Mouse (Mus musculus) hindbrain, postnatal 0 days (tissue): ENCODE measurements around the gene Olfr107. TPM values are rescaled to one million over a fixed set of nuclear protein-coding genes. Genes with fewer than 3 reads are reported as not detected.

ENCODE experiments used
- ATAC-seq: fragments of 200-750 bp; cut with Nextera tagmentation; 2 replicates; pipeline ENCODE4 v1.8.0; 2017; ENCODE audit warnings: mild to moderate bottlenecking, moderate TSS enrichment, moderate library complexity
- DNase-seq: peaks from one replicate; pipeline ENCODE4 v3.0.0-alpha.2; 2015; ENCODE audit warnings: low spot score
- H3K27ac ChIP-seq: fragments of 300-500 bp; sonication (generic); 2 replicates; pipeline ENCODE4 v1.5.1; 2014; ENCODE audit warnings: mild to moderate bottlenecking
- H3K27me3 ChIP-seq: fragments of 300-500 bp; sonication (generic); 2 replicates; pipeline ENCODE4 v1.6.1; 2014; ENCODE audit warnings: low read length, mixed read lengths; ENCODE audit not compliant: insufficient read depth
- H3K36me3 ChIP-seq: fragments of 300-500 bp; sonication (generic); 2 replicates; pipeline ENCODE4 v1.6.1; 2014; ENCODE audit warnings: low read length, mixed read lengths; ENCODE audit not compliant: insufficient read depth
- H3K4me1 ChIP-seq: fragments of 300-500 bp; sonication (generic); 2 replicates; pipeline ENCODE4 v1.6.1; 2014; ENCODE audit warnings: antibody characterized with exemption, low read length, mixed read lengths; ENCODE audit not compliant: insufficient read depth
- H3K4me2 ChIP-seq: fragments of 300-500 bp; sonication (generic); 2 replicates; pipeline ENCODE4 v1.6.1; 2014; ENCODE audit warnings: low read depth, mild to moderate bottlenecking, low read length, moderate library complexity, mixed read lengths
- H3K4me3 ChIP-seq: fragments of 300-500 bp; sonication (generic); 2 replicates; pipeline ENCODE4 v1.5.1; 2014; ENCODE audit warnings: low read length
- H3K9ac ChIP-seq: fragments of 300-500 bp; sonication (generic); replicated peaks from 2 replicates; pipeline ENCODE4 v1.6.1; 2014; ENCODE audit warnings: mild to moderate bottlenecking, low read length, moderate library complexity, mixed read lengths
- H3K9me3 ChIP-seq: fragments of 300-500 bp; sonication (generic); 2 replicates; pipeline ENCODE4 v1.6.1; 2016; ENCODE audit warnings: low read length, mixed read lengths
- CTCF ChIP-seq: IDR thresholded peaks from 2 replicates; pipeline ENCODE4 v1.5.1; 2016; ENCODE audit warnings: antibody characterized with exemption, control low read depth, low read depth
- WGBS: fragments of 180-500 bp; shearing (Covaris S2); extraction: QIAGEN DNeasy Blood & Tissue Kit; methylation state at CpG from one replicate; pipeline ENCODE4 v1.1.7; 2014; 5-methylcytosine and 5-hydroxymethylcytosine counted together
- polyA plus RNA-seq: library from polyadenylated mRNA; unstranded; fragments of >200 nt; fragmentation: Nextera tagmentation; extraction: Ambion mirVana; gene quantifications from 2 replicates; pipeline ENCODE4 v1.2.1, GENCODE M21; 2015
- total RNA-seq: library from RNA; depleted of rRNA; stranded (reverse); fragments of >200 nt; gene quantifications from 2 replicates; pipeline ENCODE4 v1.2.3, GENCODE M21; 2014; rRNA removed

Gene Olfr107
- total RNA-seq (not detected in 2 replicates), polyA plus RNA-seq (not detected in 2 replicates)

- no peak for ATAC-seq
- no peaks in the 10 kb centered on the region for H3K9me3 ChIP-seq
- WGBS, result 78% methylated on average over 3 of the region's 3 CpGs
Measured at GRCm38 (mm10) chr17:37398926-37399325, at the start of gene Olfr107. Gene Olfr107, plus strand, starts transcription at chr17:37399226.

GRCm38 (mm10) chr17:37359282-37359681 lies 39.7 kb upstream of the Olfr107 start, which contains the start of gene Olfr104-ps:
Gene Olfr104-ps, plus strand, starts transcription at chr17:37359582.
- no peak within 1 kb of the TSS for H3K27ac ChIP-seq
- no peak for ATAC-seq
- H3K27me3 ChIP-seq, result no peaks in the 10 kb centered on the region
- no peak for TF ChIP-seq CTCF
- H3K4me1 ChIP-seq, result no peaks in the 10 kb centered on the region
- H3K4me3 ChIP-seq, result no peak within 1 kb of the TSS
- no peak for DNase-seq
- H3K9me3 ChIP-seq, result no peaks in the 10 kb centered on the region
- H3K9ac ChIP-seq, result no peak within 1 kb of the TSS
- H3K36me3 ChIP-seq, result no peaks in the 10 kb centered on the region
- no peak within 1 kb of the TSS for H3K4me2 ChIP-seq

More at GRCm38 (mm10) chr17:37398926-37399325, at the start of gene Olfr107:
- H3K27me3 ChIP-seq, result no peaks in the 10 kb centered on the region
- no peak within 1 kb of the TSS for H3K27ac ChIP-seq
- no peak within 1 kb of the TSS for H3K4me2 ChIP-seq
- H3K4me1 ChIP-seq, result no peaks in the 10 kb centered on the region
- H3K36me3 ChIP-seq, result no peaks in the 10 kb centered on the region
- DNase-seq, result no peak
- TF ChIP-seq CTCF, result no peak
- no peak within 1 kb of the TSS for H3K4me3 ChIP-seq
- no peak within 1 kb of the TSS for H3K9ac ChIP-seq

DNA sequence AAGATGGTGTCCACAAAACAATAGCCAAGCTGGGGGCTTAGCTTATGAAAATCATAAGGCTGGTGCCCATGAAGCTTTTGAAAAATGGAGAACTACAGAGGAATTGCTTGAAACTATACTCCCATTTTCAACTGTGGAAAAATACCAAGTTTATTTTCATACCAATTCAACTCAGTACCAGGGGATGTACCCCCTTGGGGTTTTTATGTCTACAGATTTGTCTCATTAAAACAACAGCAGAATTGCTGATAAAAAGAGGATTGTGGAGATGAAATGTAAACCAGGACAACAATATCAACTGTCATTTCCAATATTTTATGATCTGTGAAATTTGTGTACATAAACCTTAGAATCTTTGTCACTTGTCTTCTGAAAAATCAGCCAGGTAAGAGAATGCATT lies 20.3 kb upstream of the Olfr107 start, which contains the start of gene Olfr105-ps:
Gene Olfr105-ps, plus strand, starts transcription at position 301 of the 400 bp plus-strand sequence.
- Histone ChIP-seq H3K9ac (no peak within 1 kb of the TSS), H3K27me3 (no peaks in the 10 kb centered on the region)

GRCm38 (mm10) chr17:37390093-37390492 lies 8.9 kb upstream of the Olfr107 start, which contains the start of gene Olfr106-ps:
Gene Olfr106-ps, plus strand, starts transcription at chr17:37390393.
- Histone ChIP-seq H3K4me3 (no peak within 1 kb of the TSS), H3K27me3 (no peaks in the 10 kb centered on the region), H3K9ac (no peak within 1 kb of the TSS), H3K27ac (no peak within 1 kb of the TSS), H3K9me3 (no peaks in the 10 kb centered on the region), H3K4me1 (no peaks in the 10 kb centered on the region), H3K36me3 (no peaks in the 10 kb centered on the region), H3K4me2 (no peak within 1 kb of the TSS)
- 73% methylated on average over 1 of the region's 1 CpGs for WGBS
- no peak for ATAC-seq
- no peak for TF ChIP-seq CTCF
- no peak for DNase-seq

More for the DNA sequence above, 20.3 kb upstream of the Olfr107 start, which contains the start of gene Olfr105-ps:
- no peak within 1 kb of the TSS for H3K4me2 ChIP-seq
- no peak for DNase-seq
- no peak for ATAC-seq
- no peaks in the 10 kb centered on the region for H3K4me1 ChIP-seq
- H3K27ac ChIP-seq, result no peak within 1 kb of the TSS
- H3K4me3 ChIP-seq, result no peak within 1 kb of the TSS
- TF ChIP-seq CTCF, result no peak
- no peaks in the 10 kb centered on the region for H3K9me3 ChIP-seq
- no peaks in the 10 kb centered on the region for H3K36me3 ChIP-seq

GRCm38 (mm10) chr17:37413380-37413779 lies 14.4 kb downstream of the Olfr107 start:
- Histone ChIP-seq H3K4me1 (no peaks in the 10 kb centered on the region), H3K27me3 (no peaks in the 10 kb centered on the region), H3K9me3 (no peaks in the 10 kb centered on the region), H3K4me2 (no peak overlapping the region), H3K36me3 (no peaks in the 10 kb centered on the region), H3K27ac (no peak overlapping the region), H3K4me3 (no peak overlapping the region), H3K9ac (no peak overlapping the region)
- ATAC-seq (no peak), DNase-seq (no peak)
- no peak for TF ChIP-seq CTCF

GRCm38 (mm10) chr17:37445180-37445579 lies 46.2 kb downstream of the Olfr107 start, which contains the start of gene Olfr108:
Gene Olfr108, plus strand, starts transcription at chr17:37445480.
- no peaks in the 10 kb centered on the region for H3K27me3 ChIP-seq
- H3K27ac ChIP-seq, result no peak within 1 kb of the TSS
- WGBS, result 64% methylated on average over 1 of the region's 1 CpGs
- no peaks in the 10 kb centered on the region for H3K36me3 ChIP-seq
- H3K9me3 ChIP-seq, result no peaks in the 10 kb centered on the region
- H3K4me3 ChIP-seq, result no peak within 1 kb of the TSS
- H3K4me2 ChIP-seq, result no peak within 1 kb of the TSS
- no peak within 1 kb of the TSS for H3K9ac ChIP-seq
- no peak for DNase-seq
- no peaks in the 10 kb centered on the region for H3K4me1 ChIP-seq
- no peak for TF ChIP-seq CTCF
- no peak for ATAC-seq

Other genes with a start within 250 kb of the Olfr107 start
- not detected in 2 replicates for gene Olfr93, start 237.7 kb upstream of the Olfr107 start, total RNA-seq
- not detected in 2 replicates for gene Olfr93, start 237.7 kb upstream of the Olfr107 start, polyA plus RNA-seq
- not detected in 2 replicates for gene Ubd, start 205.3 kb upstream of the Olfr107 start, total RNA-seq
- gene Ubd, start 205.3 kb upstream of the Olfr107 start, polyA plus RNA-seq, result not detected in 2 replicates
- 0.58 and 1.3 TPM in 2 replicates for gene Olfr94, start 198.2 kb upstream of the Olfr107 start, total RNA-seq
- 0.14 TPM in 1 of 2 replicates, not detected in the other for gene Olfr94, start 198.2 kb upstream of the Olfr107 start, polyA plus RNA-seq
- gene Olfr95, start 186.1 kb upstream of the Olfr107 start, total RNA-seq, result 0.37 TPM in 1 of 2 replicates, not detected in the other
- gene Olfr95, start 186.1 kb upstream of the Olfr107 start, polyA plus RNA-seq, result 0.03 and 0.04 TPM in 2 replicates
- gene Olfr96, start 179.1 kb upstream of the Olfr107 start, total RNA-seq, result not detected in 2 replicates
- gene Olfr96, start 179.1 kb upstream of the Olfr107 start, polyA plus RNA-seq, result not detected in 2 replicates
- not detected in 2 replicates for gene Olfr97, start 161.9 kb upstream of the Olfr107 start, total RNA-seq
- not detected in 2 replicates for gene Olfr97, start 161.9 kb upstream of the Olfr107 start, polyA plus RNA-seq
- gene Olfr98, start 135.5 kb upstream of the Olfr107 start, total RNA-seq, result not detected in 2 replicates
- gene Olfr98, start 135.5 kb upstream of the Olfr107 start, polyA plus RNA-seq, result not detected in 2 replicates
- gene H2-M3, start 129.0 kb upstream of the Olfr107 start, total RNA-seq, result 0.63 and 2.5 TPM in 2 replicates
- gene H2-M3, start 129.0 kb upstream of the Olfr107 start, polyA plus RNA-seq, result 1.9 and 2.7 TPM in 2 replicates
- gene Olfr99, start 115.8 kb upstream of the Olfr107 start, total RNA-seq, result not detected in 2 replicates
- gene Olfr99, start 115.8 kb upstream of the Olfr107 start, polyA plus RNA-seq, result not detected in 2 replicates
- gene Olfr101, start 94.9 kb upstream of the Olfr107 start, total RNA-seq, result not detected in 2 replicates
- gene Olfr101, start 94.9 kb upstream of the Olfr107 start, polyA plus RNA-seq, result not detected in 2 replicates
- gene Olfr102, start 82.2 kb upstream of the Olfr107 start, total RNA-seq, result not detected in 2 replicates
- gene Olfr102, start 82.2 kb upstream of the Olfr107 start, polyA plus RNA-seq, result not detected in 2 replicates
- gene Olfr103, start 59.5 kb upstream of the Olfr107 start, total RNA-seq, result not detected in 2 replicates
- not detected in 2 replicates for gene Olfr103, start 59.5 kb upstream of the Olfr107 start, polyA plus RNA-seq
- not detected in 2 replicates for gene Olfr104-ps, start 39.6 kb upstream of the Olfr107 start, total RNA-seq
- not detected in 2 replicates for gene Olfr104-ps, start 39.6 kb upstream of the Olfr107 start, polyA plus RNA-seq
- not detected in 2 replicates for gene Olfr105-ps, start 20.2 kb upstream of the Olfr107 start, total RNA-seq
- not detected in 2 replicates for gene Olfr105-ps, start 20.2 kb upstream of the Olfr107 start, polyA plus RNA-seq
- gene Olfr106-ps, start 8.8 kb upstream of the Olfr107 start, total RNA-seq, result not detected in 2 replicates
- not detected in 2 replicates for gene Olfr106-ps, start 8.8 kb upstream of the Olfr107 start, polyA plus RNA-seq
- gene Olfr108, start 46.3 kb downstream of the Olfr107 start, total RNA-seq, result not detected in 2 replicates
- gene Olfr108, start 46.3 kb downstream of the Olfr107 start, polyA plus RNA-seq, result not detected in 2 replicates
- gene Olfr109, start 59.7 kb downstream of the Olfr107 start, total RNA-seq, result not detected in 2 replicates
- gene Olfr109, start 59.7 kb downstream of the Olfr107 start, polyA plus RNA-seq, result not detected in 2 replicates
- gene H2-M2, start 84.3 kb downstream of the Olfr107 start, total RNA-seq, result not detected in 2 replicates
- gene H2-M2, start 84.3 kb downstream of the Olfr107 start, polyA plus RNA-seq, result not detected in 2 replicates
- not detected in 2 replicates for gene Olfr110, start 93.2 kb downstream of the Olfr107 start, total RNA-seq
- not detected in 2 replicates for gene Olfr110, start 93.2 kb downstream of the Olfr107 start, polyA plus RNA-seq
- not detected in 2 replicates for gene Olfr111, start 108.8 kb downstream of the Olfr107 start, total RNA-seq
- gene Olfr111, start 108.8 kb downstream of the Olfr107 start, polyA plus RNA-seq, result not detected in 2 replicates
- gene Olfr112, start 170.2 kb downstream of the Olfr107 start, total RNA-seq, result not detected in 2 replicates
- gene Olfr112, start 170.2 kb downstream of the Olfr107 start, polyA plus RNA-seq, result not detected in 2 replicates
- not detected in 2 replicates for gene Olfr113, start 178.4 kb downstream of the Olfr107 start, total RNA-seq
- gene Olfr113, start 178.4 kb downstream of the Olfr107 start, polyA plus RNA-seq, result not detected in 2 replicates
- not detected in 2 replicates for gene Olfr114, start 193.5 kb downstream of the Olfr107 start, total RNA-seq
- not detected in 2 replicates for gene Olfr114, start 193.5 kb downstream of the Olfr107 start, polyA plus RNA-seq
- gene Olfr115, start 227.9 kb downstream of the Olfr107 start, total RNA-seq, result not detected in 2 replicates
- gene Olfr115, start 227.9 kb downstream of the Olfr107 start, polyA plus RNA-seq, result not detected in 2 replicates
- not detected in 2 replicates for gene Olfr116, start 228.0 kb downstream of the Olfr107 start, total RNA-seq
- not detected in 2 replicates for gene Olfr116, start 228.0 kb downstream of the Olfr107 start, polyA plus RNA-seq